Mouse (Mus musculus) forebrain, embryonic 11.5 days (tissue): ENCODE measurements at regions not wholly inside any gene's neighbourhood (a gene's known extent, or its start where the extent isn't known, plus 50 kb on each side); places are given as distances from the start of the nearest gene placed in this dataset.

Source experiments
- ATAC-seq: fragments of 200-750 bp; cut with Nextera tagmentation; replicated peaks from 2 replicates; pipeline ENCODE4 v1.8.0; 2017; ENCODE audit warnings: moderate TSS enrichment; ENCODE audit not compliant: low FRiP score
- DNase-seq: peaks from one replicate; pipeline ENCODE4 v3.0.0-alpha.2; 2017; ENCODE audit warnings: low spot score
- H3K27ac ChIP-seq: fragments of 300-500 bp; sonication (generic); 2 replicates; pipeline ENCODE4 v1.5.1; 2014; ENCODE audit warnings: low read depth, low read length
- H3K27me3 ChIP-seq: fragments of 300-500 bp; sonication (generic); 2 replicates; pipeline ENCODE4 v1.6.1; 2014; ENCODE audit warnings: mild to moderate bottlenecking, low read length, mixed read lengths; ENCODE audit not compliant: control insufficient read depth, insufficient read depth
- H3K36me3 ChIP-seq: fragments of 300-500 bp; sonication (generic); 2 replicates; pipeline ENCODE4 v1.6.1; 2014; ENCODE audit warnings: mild to moderate bottlenecking, low read length, moderate library complexity, mixed read lengths; ENCODE audit not compliant: control insufficient read depth, insufficient read depth
- H3K4me1 ChIP-seq: fragments of 300-500 bp; sonication (generic); replicated peaks from 2 replicates; pipeline ENCODE4 v1.6.1; 2014; ENCODE audit warnings: low read length, mixed read lengths; ENCODE audit not compliant: control insufficient read depth, insufficient read depth
- H3K4me2 ChIP-seq: fragments of 300-500 bp; sonication (generic); 2 replicates; pipeline ENCODE4 v1.6.1; 2014; ENCODE audit warnings: low read depth, mild to moderate bottlenecking, low read length, moderate library complexity, mixed read lengths; ENCODE audit not compliant: severe bottlenecking
- H3K4me3 ChIP-seq: fragments of 300-500 bp; sonication (generic); 2 replicates; pipeline ENCODE4 v1.5.1; 2014; ENCODE audit warnings: low read depth, low read length
- H3K9ac ChIP-seq: fragments of 300-500 bp; sonication (generic); 2 replicates; pipeline ENCODE4 v1.6.1; 2014; ENCODE audit warnings: low read length
- H3K9me3 ChIP-seq: fragments of 300-500 bp; sonication (generic); 2 replicates; pipeline ENCODE4 v1.6.1; 2016; ENCODE audit warnings: low read length, mixed read lengths; ENCODE audit not compliant: control insufficient read depth
- WGBS: fragments of 180-500 bp; shearing (Covaris S2); extraction: QIAGEN DNeasy Blood & Tissue Kit; methylation state at CpG from one replicate; pipeline ENCODE4 v1.1.7; 2014; 5-methylcytosine and 5-hydroxymethylcytosine counted together

- H3K4me3 ChIP-seq: no peak overlapping the region
- no peak overlapping the region for H3K4me2 ChIP-seq
- no peaks in the 10 kb centered on the region for H3K27me3 ChIP-seq
- WGBS: 91% methylated on average over 3 of the region's 3 CpGs
- no peak overlapping the region for H3K27ac ChIP-seq
- DNase-seq (no peak), ATAC-seq (no peak)
- H3K36me3 ChIP-seq: no peaks in the 10 kb centered on the region
- H3K9me3 ChIP-seq: no peaks in the 10 kb centered on the region
- H3K4me1 ChIP-seq: no peaks in the 10 kb centered on the region
- H3K9ac ChIP-seq: no peak overlapping the region
Measured at GRCm38 (mm10) chr9:94277096-94277495, 260.8 kb downstream of the 1190002N15Rik start.

- ATAC-seq (no peak), DNase-seq (no peak)
- no peak overlapping the region for H3K9ac ChIP-seq
- H3K9me3 ChIP-seq: no peaks in the 10 kb centered on the region
- no peaks in the 10 kb centered on the region for H3K4me1 ChIP-seq
- no peak overlapping the region for H3K27ac ChIP-seq
- WGBS: 81% methylated on average over 5 of the region's 5 CpGs
- H3K4me2 ChIP-seq: no peak overlapping the region
- no peaks in the 10 kb centered on the region for H3K36me3 ChIP-seq
- no peak overlapping the region for H3K4me3 ChIP-seq
- H3K27me3 ChIP-seq: no peaks in the 10 kb centered on the region
Measured at GRCm38 (mm10) chr9:94269213-94269612, 268.7 kb downstream of the 1190002N15Rik start.

GRCm38 (mm10) chr9:94267243-94267642 lies 270.6 kb downstream of the 1190002N15Rik start:
- H3K9ac ChIP-seq: no peak overlapping the region
- no peak overlapping the region for H3K4me3 ChIP-seq
- no peaks in the 10 kb centered on the region for H3K36me3 ChIP-seq
- no peak overlapping the region for H3K27ac ChIP-seq
- no peak for ATAC-seq
- 86% methylated on average over 1 of the region's 1 CpGs for WGBS
- no peak for DNase-seq
- H3K4me1 ChIP-seq: no peaks in the 10 kb centered on the region
- no peaks in the 10 kb centered on the region for H3K27me3 ChIP-seq
- H3K9me3 ChIP-seq: no peaks in the 10 kb centered on the region
- H3K4me2 ChIP-seq: no peak overlapping the region

GRCm38 (mm10) chr9:94239479-94240241 lies 298.2 kb downstream of the 1190002N15Rik start:
- Histone ChIP-seq H3K27me3 (no peaks in the 10 kb centered on the region), H3K36me3 (no peaks in the 10 kb centered on the region), H3K4me2 (no peak overlapping the region), H3K4me3 (no peak overlapping the region), H3K9me3 (no peaks in the 10 kb centered on the region), H3K9ac (no peak overlapping the region), H3K4me1 (no peaks in the 10 kb centered on the region), H3K27ac (no peak overlapping the region)
- ATAC-seq: peak; percentile 53; the same call in 1 of the 2 replicates
- DNase-seq: no peak
- WGBS: 75% methylated on average over 8 of the region's 8 CpGs

- H3K27ac ChIP-seq: no peak overlapping the region
- H3K9ac ChIP-seq: no peak overlapping the region
- no peaks in the 10 kb centered on the region for H3K36me3 ChIP-seq
- DNase-seq: no peak
- no peaks in the 10 kb centered on the region for H3K27me3 ChIP-seq
- ATAC-seq: no peak
- no peak overlapping the region for H3K4me2 ChIP-seq
- H3K4me3 ChIP-seq: no peak overlapping the region
- H3K9me3 ChIP-seq: no peaks in the 10 kb centered on the region
- no peaks in the 10 kb centered on the region for H3K4me1 ChIP-seq
Measured at GRCm38 (mm10) chr9:94238565-94238964, 299.3 kb downstream of the 1190002N15Rik start.

GRCm38 (mm10) chr9:94229537-94229936 lies 308.3 kb downstream of the 1190002N15Rik start:
- Histone ChIP-seq H3K27me3 (no peaks in the 10 kb centered on the region), H3K36me3 (no peaks in the 10 kb centered on the region), H3K4me2 (no peak overlapping the region), H3K4me1 (no peaks in the 10 kb centered on the region), H3K9me3 (no peaks in the 10 kb centered on the region), H3K27ac (no peak overlapping the region), H3K4me3 (no peak overlapping the region), H3K9ac (no peak overlapping the region)
- no peak for DNase-seq
- no peak for ATAC-seq
- WGBS: 75% methylated on average over 2 of the region's 2 CpGs

GRCm38 (mm10) chr9:94219116-94219515 lies 318.8 kb downstream of the 1190002N15Rik start:
- Histone ChIP-seq H3K27ac (no peak overlapping the region), H3K9ac (no peak overlapping the region), H3K4me3 (no peak overlapping the region), H3K27me3 (no peaks in the 10 kb centered on the region), H3K9me3 (no peaks in the 10 kb centered on the region), H3K36me3 (no peaks in the 10 kb centered on the region), H3K4me2 (no peak overlapping the region), H3K4me1 (no peaks in the 10 kb centered on the region)
- WGBS: 81% methylated on average over 2 of the region's 2 CpGs
- ATAC-seq: no peak
- DNase-seq: no peak

- no peak for DNase-seq
- no peak overlapping the region for H3K27ac ChIP-seq
- H3K4me2 ChIP-seq: no peak overlapping the region
- no peaks in the 10 kb centered on the region for H3K4me1 ChIP-seq
- H3K27me3 ChIP-seq: no peaks in the 10 kb centered on the region
- 83% methylated on average over 8 of the region's 8 CpGs for WGBS
- H3K4me3 ChIP-seq: no peak overlapping the region
- no peak for ATAC-seq
- no peak overlapping the region for H3K9ac ChIP-seq
- no peaks in the 10 kb centered on the region for H3K36me3 ChIP-seq
- no peaks in the 10 kb centered on the region for H3K9me3 ChIP-seq
Measured at GRCm38 (mm10) chr9:94216414-94217279, 321.2 kb downstream of the 1190002N15Rik start.
